Mouse (Mus musculus) embryonic facial prominence, embryonic 12.5 days (tissue): ENCODE measurements at regions not wholly inside any gene's neighbourhood (a gene's known extent, or its start where the extent isn't known, plus 50 kb on each side); places are given as distances from the start of the nearest gene placed in this dataset.

Experiments
- ATAC-seq: fragments of 200-750 bp; cut with Nextera tagmentation; 2 replicates; pipeline ENCODE4 v1.8.0; 2017; ENCODE audit not compliant: insufficient number of reproducible peaks, insufficient read depth, low FRiP score, low TSS enrichment
- H3K27ac ChIP-seq: fragments of 300-500 bp; sonication (generic); 2 replicates; pipeline ENCODE4 v1.5.1; 2016; ENCODE audit warnings: mild to moderate bottlenecking
- H3K27me3 ChIP-seq: fragments of 300-500 bp; sonication (generic); 2 replicates; pipeline ENCODE4 v1.6.1; 2016; ENCODE audit warnings: mild to moderate bottlenecking, moderate library complexity
- H3K36me3 ChIP-seq: fragments of 300-500 bp; sonication (generic); 2 replicates; pipeline ENCODE4 v1.6.1; 2016; ENCODE audit warnings: mild to moderate bottlenecking
- H3K4me1 ChIP-seq: fragments of 300-500 bp; sonication (generic); 2 replicates; pipeline ENCODE4 v1.6.1; 2016
- H3K4me2 ChIP-seq: fragments of 300-500 bp; sonication (generic); replicated peaks from 2 replicates; pipeline ENCODE4 v1.6.1; 2016; ENCODE audit warnings: mild to moderate bottlenecking, moderate library complexity
- H3K4me3 ChIP-seq: fragments of 300-500 bp; sonication (generic); 2 replicates; pipeline ENCODE4 v1.5.1; 2016; ENCODE audit warnings: mild to moderate bottlenecking
- H3K9ac ChIP-seq: fragments of 300-500 bp; sonication (generic); 2 replicates; pipeline ENCODE4 v1.6.1; 2016; ENCODE audit warnings: mild to moderate bottlenecking, moderate library complexity
- H3K9me3 ChIP-seq: fragments of 300-500 bp; sonication (generic); 2 replicates; pipeline ENCODE4 v1.6.1; 2016; ENCODE audit warnings: mild to moderate bottlenecking, moderate library complexity
- WGBS: fragments of 180-500 bp; shearing (Covaris S2); methylation state at CpG from one replicate; pipeline ENCODE4 v1.1.7; 2016; 5-methylcytosine and 5-hydroxymethylcytosine counted together

- Histone ChIP-seq H3K9me3 (no peaks in the 10 kb centered on the region), H3K27ac (no peak overlapping the region), H3K9ac (0 out of 2 replicates have a peak overlapping the region, but pooled peaks have one; percentile 36), H3K4me3 (peak overlapping the region; percentile 44), H3K4me1 (no peaks in the 10 kb centered on the region), H3K4me2 (peak overlapping the region; percentile 71), H3K36me3 (no peaks in the 10 kb centered on the region), H3K27me3 (no peaks in the 10 kb centered on the region)
- 20% methylated on average over 31 of the region's 31 CpGs for WGBS
- no peak; the same call in 1 of the 2 replicates for ATAC-seq
These were observed 243.9 kb downstream of the Tex13c3 start for GRCm38 (mm10) chrX:19237048-19237737.

GRCm38 (mm10) chrX:19235449-19235848, 245.7 kb downstream of the Tex13c3 start:
- no peaks in the 10 kb centered on the region for H3K27me3 ChIP-seq
- H3K4me3 ChIP-seq: no peak overlapping the region
- WGBS: 68% methylated on average over 3 of the region's 3 CpGs
- H3K36me3 ChIP-seq: no peaks in the 10 kb centered on the region
- no peaks in the 10 kb centered on the region for H3K4me1 ChIP-seq
- H3K27ac ChIP-seq: no peak overlapping the region
- no peak for ATAC-seq
- no peaks in the 10 kb centered on the region for H3K9me3 ChIP-seq
- H3K9ac ChIP-seq: no peak overlapping the region
- H3K4me2 ChIP-seq: no peak overlapping the region

- H3K4me3 ChIP-seq: no peak overlapping the region
- H3K36me3 ChIP-seq: no peaks in the 10 kb centered on the region
- ATAC-seq: no peak
- H3K9ac ChIP-seq: no peak overlapping the region
- no peak overlapping the region for H3K27ac ChIP-seq
- 80% methylated on average over 3 of the region's 3 CpGs for WGBS
- H3K4me1 ChIP-seq: no peaks in the 10 kb centered on the region
- no peaks in the 10 kb centered on the region for H3K27me3 ChIP-seq
- H3K9me3 ChIP-seq: no peaks in the 10 kb centered on the region
- no peak overlapping the region for H3K4me2 ChIP-seq
These were observed 249.3 kb downstream of the Tex13c3 start for GRCm38 (mm10) chrX:19231823-19232222.

GRCm38 (mm10) chrX:19223336-19223735, 257.8 kb downstream of the Tex13c3 start:
- Histone ChIP-seq H3K4me3 (no peak overlapping the region), H3K4me1 (no peaks in the 10 kb centered on the region), H3K27me3 (no peaks in the 10 kb centered on the region), H3K9me3 (no peaks in the 10 kb centered on the region), H3K4me2 (no peak overlapping the region), H3K36me3 (no peaks in the 10 kb centered on the region), H3K27ac (no peak overlapping the region), H3K9ac (no peak overlapping the region)
- no peak for ATAC-seq

GRCm38 (mm10) chrX:19220785-19221496, 260.2 kb downstream of the Tex13c3 start:
- Histone ChIP-seq H3K27ac (no peak overlapping the region), H3K4me2 (no peak overlapping the region), H3K27me3 (no peaks in the 10 kb centered on the region), H3K9ac (no peak overlapping the region), H3K4me3 (no peak overlapping the region), H3K4me1 (no peaks in the 10 kb centered on the region), H3K36me3 (no peaks in the 10 kb centered on the region), H3K9me3 (no peaks in the 10 kb centered on the region)
- WGBS: 71% methylated on average over 1 of the region's 1 CpGs
- no peak for ATAC-seq

- H3K9ac ChIP-seq: no peak overlapping the region
- H3K36me3 ChIP-seq: no peaks in the 10 kb centered on the region
- 86% methylated on average over 2 of the region's 2 CpGs for WGBS
- H3K4me2 ChIP-seq: no peak overlapping the region
- no peak for ATAC-seq
- no peak overlapping the region for H3K4me3 ChIP-seq
- no peaks in the 10 kb centered on the region for H3K4me1 ChIP-seq
- H3K9me3 ChIP-seq: no peaks in the 10 kb centered on the region
- H3K27me3 ChIP-seq: no peaks in the 10 kb centered on the region
- H3K27ac ChIP-seq: no peak overlapping the region
These were observed 261.4 kb downstream of the Tex13c3 start for GRCm38 (mm10) chrX:19219727-19220126.

- H3K4me1 ChIP-seq: no peaks in the 10 kb centered on the region
- no peak for ATAC-seq
- no peaks in the 10 kb centered on the region for H3K36me3 ChIP-seq
- no peaks in the 10 kb centered on the region for H3K27me3 ChIP-seq
- H3K27ac ChIP-seq: no peak overlapping the region
- no peak overlapping the region for H3K4me2 ChIP-seq
- H3K9ac ChIP-seq: no peak overlapping the region
- 77% methylated on average over 2 of the region's 2 CpGs for WGBS
- no peaks in the 10 kb centered on the region for H3K9me3 ChIP-seq
- H3K4me3 ChIP-seq: no peak overlapping the region
These were observed 261.8 kb downstream of the Tex13c3 start for GRCm38 (mm10) chrX:19219301-19219700.

- 74% methylated on average over 1 of the region's 1 CpGs for WGBS
- no peak for ATAC-seq
- Histone ChIP-seq H3K9me3 (no peaks in the 10 kb centered on the region), H3K9ac (no peak overlapping the region), H3K36me3 (no peaks in the 10 kb centered on the region), H3K4me1 (no peaks in the 10 kb centered on the region), H3K27ac (no peak overlapping the region), H3K4me2 (no peak overlapping the region), H3K4me3 (no peak overlapping the region), H3K27me3 (no peaks in the 10 kb centered on the region)
These were observed 274.7 kb downstream of the Tex13c3 start for GRCm38 (mm10) chrX:19206420-19206819.

- Histone ChIP-seq H3K36me3 (no peaks in the 10 kb centered on the region), H3K4me2 (no peak overlapping the region), H3K27me3 (no peaks in the 10 kb centered on the region), H3K9ac (no peak overlapping the region), H3K9me3 (no peaks in the 10 kb centered on the region), H3K27ac (no peak overlapping the region), H3K4me1 (no peaks in the 10 kb centered on the region), H3K4me3 (no peak overlapping the region)
- WGBS: 77% methylated on average over 1 of the region's 1 CpGs
- no peak for ATAC-seq
These were observed 278.6 kb downstream of the Tex13c3 start for GRCm38 (mm10) chrX:19202542-19202941.

GRCm38 (mm10) chrX:19201383-19201782, 279.7 kb downstream of the Tex13c3 start:
- Histone ChIP-seq H3K36me3 (no peaks in the 10 kb centered on the region), H3K27ac (no peak overlapping the region), H3K4me1 (no peaks in the 10 kb centered on the region), H3K27me3 (no peaks in the 10 kb centered on the region), H3K4me3 (no peak overlapping the region), H3K9me3 (no peaks in the 10 kb centered on the region), H3K9ac (no peak overlapping the region), H3K4me2 (no peak overlapping the region)
- ATAC-seq: no peak
- 82% methylated on average over 1 of the region's 1 CpGs for WGBS

GRCm38 (mm10) chrX:19199531-19199930, 281.6 kb downstream of the Tex13c3 start:
- Histone ChIP-seq H3K4me3 (no peak overlapping the region), H3K9ac (no peak overlapping the region), H3K36me3 (no peaks in the 10 kb centered on the region), H3K4me2 (no peak overlapping the region), H3K27ac (no peak overlapping the region), H3K9me3 (no peaks in the 10 kb centered on the region), H3K27me3 (no peaks in the 10 kb centered on the region), H3K4me1 (no peaks in the 10 kb centered on the region)
- ATAC-seq: no peak
- WGBS: 81% methylated on average over 3 of the region's 3 CpGs

- ATAC-seq: no peak
- no peaks in the 10 kb centered on the region for H3K4me1 ChIP-seq
These were observed 312.1 kb downstream of the Tex13c3 start for GRCm38 (mm10) chrX:19168983-19169382.

More at GRCm38 (mm10) chrX:19168983-19169382, 312.1 kb downstream of the Tex13c3 start:
- H3K9ac ChIP-seq: no peak overlapping the region
- H3K4me3 ChIP-seq: no peak overlapping the region
- no peak overlapping the region for H3K4me2 ChIP-seq
- H3K27ac ChIP-seq: no peak overlapping the region
- 87% methylated on average over 2 of the region's 2 CpGs for WGBS
- H3K36me3 ChIP-seq: no peaks in the 10 kb centered on the region
- H3K9me3 ChIP-seq: no peaks in the 10 kb centered on the region
- H3K27me3 ChIP-seq: no peaks in the 10 kb centered on the region
